Mouse (Mus musculus) adrenal gland, postnatal 14 days (tissue): ENCODE results near the gene Prkcb. TPM values are rescaled to one million over a fixed set of nuclear protein-coding genes. Genes with fewer than 3 reads are reported as not detected.
A peak's percentile ranks its signal among the peaks of the same experiment; 100 is the strongest.

ENCODE experiments used
- DNase-seq: peaks from one replicate; pipeline ENCODE4 v3.0.0; 2021; ENCODE audit warnings: mixed read lengths
- total RNA-seq: library from RNA; stranded (reverse); gene quantifications from 2 replicates; pipeline ENCODE4 v1.2.3, GENCODE M21; 2021

Gene Prkcb
- total RNA-seq, 1 experiment from 2014 or later = 7.5 TPM

- no peak for DNase-seq
Observed at GRCm38 (mm10) chr7:122597313-122597712, 308.8 kb downstream of the Prkcb start.

DNA sequence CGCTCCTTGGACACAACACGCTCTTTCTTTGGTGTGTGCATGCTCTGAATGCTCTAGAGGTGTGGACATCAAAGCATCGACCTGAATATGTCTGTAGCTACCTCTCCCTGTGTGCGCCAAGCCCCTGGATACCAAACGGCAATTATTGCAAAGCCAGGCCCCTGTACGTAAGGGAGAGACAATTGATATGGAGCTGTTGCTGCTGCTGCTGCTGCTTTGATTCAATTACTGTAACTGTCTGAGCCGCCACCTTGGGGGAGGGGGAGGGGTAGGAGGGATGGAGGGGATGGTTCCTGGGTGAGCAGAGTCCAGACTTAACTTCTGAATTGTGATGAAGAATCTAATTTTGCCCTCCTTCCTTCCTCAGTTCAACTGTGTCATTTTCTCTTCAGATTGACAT is 312.3 kb downstream of the Prkcb start:
- DNase-seq = no peak

DNA sequence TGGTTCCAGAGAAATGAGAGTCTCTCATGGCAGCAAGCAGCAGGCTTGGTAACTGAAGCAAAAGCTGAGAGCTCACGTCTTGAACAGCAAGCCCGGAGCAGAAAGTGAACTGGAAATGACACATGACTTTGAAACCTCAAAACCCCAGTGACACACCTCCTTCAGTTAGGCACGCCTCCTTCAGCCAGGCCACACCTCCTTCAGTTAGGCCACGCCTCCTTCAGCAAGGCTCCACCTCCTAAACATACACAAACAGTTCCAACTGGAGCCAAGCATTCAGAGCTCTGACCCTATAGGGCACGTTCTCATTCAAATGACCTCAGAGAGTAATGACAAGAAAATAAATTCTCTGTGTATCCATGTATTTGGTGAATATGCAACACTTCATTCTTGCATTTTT is 316.5 kb downstream of the Prkcb start:
- DNase-seq = no peak

GRCm38 (mm10) chr7:122609420-122609819 is 320.9 kb downstream of the Prkcb start:
- no peak for DNase-seq

DNA sequence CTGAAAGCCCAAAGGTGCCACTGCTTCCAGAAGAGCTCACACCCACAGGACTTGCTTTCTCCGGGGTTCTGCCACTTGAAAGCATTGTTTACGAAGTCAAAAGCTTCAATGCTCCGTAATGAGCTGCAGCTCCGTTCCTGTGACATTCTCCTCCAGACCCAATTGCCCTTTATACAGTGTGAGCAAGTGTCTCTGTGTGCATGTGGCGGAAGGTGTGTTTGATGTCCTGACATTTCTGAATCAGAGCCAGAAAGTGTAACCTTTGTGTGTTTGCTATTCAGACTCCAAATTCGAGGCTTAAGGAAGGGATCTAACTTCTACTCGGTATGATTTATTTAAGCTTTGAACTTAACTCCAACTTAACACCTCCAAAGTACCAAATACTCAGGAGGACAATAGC is 321.6 kb downstream of the Prkcb start:
- DNase-seq = no peak

DNA sequence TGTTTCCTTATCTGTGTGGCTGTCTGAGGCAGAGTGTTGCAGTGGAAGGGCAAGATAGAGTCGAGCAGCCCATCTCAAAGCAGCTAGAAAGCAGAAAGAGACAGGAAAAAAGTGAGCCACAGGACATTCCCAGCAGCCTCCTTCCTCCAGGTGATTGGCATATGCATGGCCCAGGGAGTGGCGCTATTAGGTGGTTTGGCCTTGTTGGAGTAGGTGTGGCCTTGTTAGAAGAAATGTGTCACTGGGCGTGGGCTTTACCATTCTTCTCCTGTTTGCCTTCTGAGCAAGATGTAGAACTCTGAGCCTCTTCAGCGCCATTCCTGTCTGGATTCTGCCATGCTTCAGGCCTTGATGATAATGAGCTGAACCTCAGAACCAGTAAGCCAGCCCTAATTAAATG is 325.3 kb downstream of the Prkcb start:
- no peak for DNase-seq

DNA sequence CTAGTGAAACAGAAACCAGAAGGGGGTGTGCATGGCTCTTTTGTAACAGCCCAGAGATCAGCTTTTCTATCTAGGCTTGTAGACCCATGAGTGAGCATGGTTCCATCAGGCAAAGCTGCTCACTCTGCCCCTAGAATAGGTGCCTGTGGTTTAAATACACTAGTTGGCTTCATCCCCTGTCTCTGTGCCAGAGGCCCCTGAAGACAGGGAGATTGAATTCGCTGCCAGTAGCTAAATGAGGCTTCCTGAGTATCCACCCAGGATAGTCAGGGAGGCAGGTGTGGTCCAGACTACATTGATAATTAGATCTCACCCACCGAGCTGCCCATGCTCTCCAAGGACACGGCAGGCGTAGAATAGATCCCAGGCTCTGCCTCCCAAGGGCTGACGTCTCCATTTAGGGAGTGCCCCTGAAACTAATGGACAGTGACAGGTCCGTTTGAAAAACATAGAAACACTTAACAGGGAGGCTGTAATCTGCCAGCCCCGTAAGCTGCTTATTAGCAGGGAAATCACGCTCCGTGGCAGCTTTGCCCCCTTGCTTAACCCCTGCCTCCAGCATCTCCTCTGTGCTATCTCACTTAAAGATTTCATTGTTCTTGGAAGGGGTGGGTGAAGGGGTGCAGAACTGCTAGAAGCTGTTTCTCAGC is 333.7 kb downstream of the Prkcb start:
- DNase-seq = peak; percentile 9

DNA sequence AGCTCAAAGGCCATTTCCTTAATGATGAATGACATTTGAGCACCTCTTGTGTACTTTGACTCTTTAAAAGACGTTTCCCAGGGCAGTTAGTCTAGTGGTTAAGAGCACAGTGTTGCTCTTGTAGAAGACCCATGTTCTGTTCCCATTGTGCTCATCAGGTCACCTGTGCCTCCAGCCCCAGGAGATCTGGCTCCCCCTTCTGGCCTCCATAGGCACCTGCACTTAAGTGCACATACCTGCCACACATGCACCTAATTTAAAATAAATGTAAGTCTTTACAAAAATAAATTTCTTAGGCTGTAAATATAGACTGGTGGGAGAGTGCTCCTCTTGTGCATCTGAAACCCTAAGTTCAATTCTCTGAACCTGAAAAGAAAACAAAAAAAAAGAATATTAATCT is 335.2 kb downstream of the Prkcb start:
- DNase-seq = no peak

DNA sequence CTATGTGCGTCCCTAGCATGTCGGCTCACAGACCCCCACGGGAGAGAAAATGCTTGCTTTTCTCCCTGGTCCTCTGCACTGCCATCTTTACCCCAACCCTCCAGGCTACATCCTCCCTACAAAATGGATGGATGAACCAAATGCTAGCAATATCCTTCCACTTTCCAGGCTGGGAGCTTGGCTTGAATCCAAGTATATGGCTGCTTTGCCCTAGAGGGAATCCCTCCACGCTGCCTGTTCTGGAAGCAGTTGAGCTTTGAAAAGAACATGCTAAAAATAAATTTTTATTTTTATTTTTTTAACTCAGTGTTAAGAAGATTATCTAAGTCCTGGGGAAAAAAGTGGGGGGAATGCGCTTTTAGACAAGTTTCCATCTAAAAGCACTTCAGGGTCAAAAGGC is 339.5 kb downstream of the Prkcb start:
- no peak for DNase-seq

- DNase-seq = no peak
Observed at GRCm38 (mm10) chr7:122630386-122630785, 341.8 kb downstream of the Prkcb start.

DNA sequence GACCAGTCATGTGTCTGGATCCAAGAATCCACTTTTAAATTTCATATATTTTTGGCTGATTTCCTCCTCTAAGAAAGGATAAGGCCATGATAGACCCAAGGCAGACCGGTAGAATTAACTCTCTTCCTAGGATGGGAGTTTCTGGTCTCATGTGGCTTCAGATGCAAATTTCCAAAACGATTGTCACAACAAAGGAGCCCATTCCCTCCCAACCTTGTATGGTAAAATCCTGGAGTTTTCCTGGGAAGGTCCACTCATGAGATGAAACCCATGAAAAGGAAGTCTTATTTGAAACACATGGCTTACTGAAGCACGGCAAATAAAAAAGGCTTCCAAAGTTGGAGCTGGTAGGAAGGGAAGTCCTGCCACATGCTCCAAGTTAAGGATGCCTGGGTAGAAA is 342.6 kb downstream of the Prkcb start:
- DNase-seq = no peak

DNA sequence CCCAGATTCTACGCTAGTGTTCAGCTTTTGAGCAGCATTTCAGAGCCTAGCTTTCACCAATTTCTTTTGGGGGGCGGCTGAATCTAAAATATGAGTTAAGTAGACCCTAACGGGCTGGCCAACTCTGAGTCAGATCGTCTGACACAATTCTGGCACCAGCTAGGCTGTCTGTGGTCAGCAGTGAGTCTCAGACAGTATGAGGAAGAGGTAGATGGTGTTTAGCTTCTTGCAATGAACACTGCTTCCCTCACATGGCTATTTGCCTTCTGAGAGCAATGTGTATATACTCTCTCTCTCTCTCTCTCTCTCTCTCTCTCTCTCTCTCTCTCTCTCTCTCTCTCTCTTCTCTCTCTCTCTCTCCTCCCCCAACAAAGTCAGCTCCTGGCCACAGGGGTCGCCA is 344.4 kb downstream of the Prkcb start:
- no peak for DNase-seq

DNA sequence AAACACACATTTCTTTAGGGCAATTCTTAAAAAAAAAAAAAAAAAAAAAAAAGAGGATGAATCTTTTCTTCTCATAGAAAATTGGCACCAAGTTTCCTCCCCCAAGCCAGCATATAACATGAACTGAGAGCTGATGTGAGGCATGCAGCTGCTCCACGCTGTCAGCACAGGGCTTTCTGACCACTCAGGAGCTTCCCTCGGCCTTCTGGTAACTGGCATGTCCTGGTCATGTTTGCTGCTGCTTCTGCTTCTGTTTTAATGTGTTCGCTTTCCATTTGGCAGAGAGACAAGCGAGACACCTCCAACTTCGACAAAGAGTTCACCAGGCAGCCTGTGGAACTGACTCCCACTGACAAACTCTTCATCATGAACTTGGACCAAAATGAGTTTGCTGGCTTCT is 344.9 kb downstream of the Prkcb start:
- DNase-seq = no peak

DNA sequence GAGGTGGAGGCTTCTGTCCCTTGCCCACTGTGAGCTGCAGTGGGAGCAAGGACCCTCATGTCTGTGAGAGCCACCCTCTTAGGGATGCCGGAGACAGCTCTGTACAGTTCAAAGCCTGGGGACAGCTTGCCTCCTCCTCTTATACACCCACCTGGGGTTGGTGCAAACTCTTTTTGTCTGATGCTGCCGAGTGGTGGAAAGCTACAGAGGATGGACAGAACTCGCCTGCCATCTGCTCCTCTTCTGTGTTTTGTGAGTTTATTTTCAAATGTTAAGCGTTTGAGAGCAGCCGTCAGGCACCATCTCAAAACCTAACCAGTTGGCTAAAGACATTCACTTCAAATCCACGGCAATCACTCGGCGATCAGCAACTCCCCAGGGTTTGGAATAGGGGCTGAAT is 355.1 kb downstream of the Prkcb start:
- DNase-seq = no peak

GRCm38 (mm10) chr7:122649306-122649705 is 360.8 kb downstream of the Prkcb start:
- DNase-seq = no peak

DNA sequence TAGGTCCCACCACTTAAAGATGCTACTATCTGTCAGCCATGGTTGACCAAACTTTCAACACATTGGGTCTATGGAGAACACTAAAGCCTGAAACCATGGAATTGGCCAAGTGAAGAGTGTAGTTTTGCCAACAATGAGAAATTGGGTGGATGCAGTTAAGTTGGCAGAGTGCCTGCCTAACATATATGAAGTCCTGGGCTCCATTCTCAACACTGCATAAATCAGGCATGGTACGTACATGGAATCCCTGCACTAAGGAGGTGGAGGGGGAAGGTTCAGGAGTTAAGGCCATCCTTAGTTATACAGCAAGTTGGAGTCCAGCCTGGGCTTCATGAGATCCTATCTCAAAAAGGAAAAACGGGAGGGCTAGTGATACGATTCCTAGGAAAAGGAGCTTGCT is 364.0 kb downstream of the Prkcb start:
- no peak for DNase-seq

- DNase-seq = no peak
Observed at GRCm38 (mm10) chr7:122656671-122657070, 368.1 kb downstream of the Prkcb start.

- no peak for DNase-seq
Observed at GRCm38 (mm10) chr7:122657423-122658126, 369.0 kb downstream of the Prkcb start.

DNA sequence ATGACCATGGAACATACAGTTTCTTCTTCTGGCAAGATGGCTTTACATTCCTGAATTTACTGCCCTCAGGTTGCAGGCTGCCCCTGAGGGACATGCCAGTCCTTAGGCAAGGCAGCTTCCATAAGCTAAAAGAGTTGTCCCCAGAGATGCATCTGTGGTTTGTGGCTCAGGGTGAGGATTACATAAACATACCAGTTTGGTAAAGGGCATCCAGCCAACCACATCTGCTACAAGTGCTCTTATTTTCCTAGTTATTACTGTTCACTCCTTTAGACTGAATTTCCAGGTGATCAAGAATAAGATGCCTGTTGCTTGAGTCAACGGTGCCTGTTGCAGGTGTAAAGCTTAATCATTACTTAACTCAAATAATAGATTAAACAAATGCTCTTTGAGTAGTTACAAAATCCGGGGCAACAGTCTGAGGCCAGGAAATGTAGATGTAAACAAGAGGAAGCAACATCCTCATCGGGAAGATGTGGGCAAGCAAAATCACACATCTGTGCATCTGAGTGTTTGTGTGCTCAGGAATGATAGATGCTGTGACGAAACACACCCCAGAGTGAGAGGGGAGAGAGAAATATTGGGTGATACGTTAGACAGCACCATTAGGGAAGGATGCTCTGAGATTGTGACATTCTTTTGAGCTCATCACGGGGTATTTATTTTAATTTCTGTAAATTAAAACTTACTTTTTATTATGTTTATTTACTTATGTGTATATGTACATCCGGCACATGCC is 376.9 kb downstream of the Prkcb start:
- DNase-seq = no peak

- peak; percentile 8 for DNase-seq
Observed at GRCm38 (mm10) chr7:122667903-122668302, 379.4 kb downstream of the Prkcb start.

- no peak for DNase-seq
Observed at GRCm38 (mm10) chr7:122670442-122670872, 381.9 kb downstream of the Prkcb start, which contains the start of gene Cacng3. TSS of gene Cacng3 (plus strand) at chr7:122670492.

- peak; percentile 95 for DNase-seq
Observed at GRCm38 (mm10) chr7:122670873-122671641, 382.5 kb downstream of the Prkcb start.

DNA sequence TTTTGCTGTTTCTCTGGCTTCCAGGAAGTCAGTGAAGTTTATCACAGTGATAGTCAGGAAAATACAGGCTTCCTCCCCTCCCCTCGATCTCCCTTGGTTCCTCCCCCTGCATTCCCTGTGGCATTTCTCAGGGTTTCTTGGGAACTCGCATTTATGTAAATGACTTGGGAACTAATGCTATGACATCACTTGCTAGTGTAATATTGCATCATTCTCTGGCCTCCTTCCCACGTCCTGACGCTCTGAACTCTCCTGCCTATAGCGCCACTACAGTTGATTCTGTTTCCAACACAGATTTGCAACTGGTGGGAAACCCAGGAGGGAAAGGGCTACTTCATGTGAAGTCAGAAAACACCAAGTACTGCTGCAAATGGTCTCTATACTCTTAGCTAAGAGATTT is 384.4 kb downstream of the Prkcb start:
- no peak for DNase-seq
